Mouse (Mus musculus) 416B (cell line): Measurements from ENCODE around the gene Gda.

ENCODE experiments used
- DNase-seq: peaks from one replicate; pipeline ENCODE4 v3.0.0; 2011; ENCODE audit warnings: low read depth

The Gda gene

DNA sequence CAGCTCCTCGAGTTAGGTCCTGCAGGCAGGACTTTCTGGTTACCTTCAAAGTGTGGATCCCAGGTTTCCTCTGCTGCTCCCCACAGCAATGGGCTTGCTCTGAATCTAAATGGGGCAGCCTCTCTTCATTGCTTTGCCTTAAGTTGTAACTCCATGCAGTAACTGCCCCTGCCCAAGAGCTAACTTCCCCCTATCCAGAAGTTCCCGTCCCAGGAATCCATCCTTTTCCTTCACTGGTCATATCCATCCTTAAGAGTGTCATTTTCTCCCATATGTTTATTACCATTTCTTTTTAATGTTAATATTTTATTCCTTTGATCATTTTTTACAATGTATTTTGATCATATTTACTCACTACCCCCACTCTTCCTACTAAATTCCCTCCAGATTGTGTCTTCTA, at the start of gene Gda:
TSS of gene Gda (minus strand) at position 101 of the 400 bp plus-strand sequence.
- no peak for DNase-seq

DNA sequence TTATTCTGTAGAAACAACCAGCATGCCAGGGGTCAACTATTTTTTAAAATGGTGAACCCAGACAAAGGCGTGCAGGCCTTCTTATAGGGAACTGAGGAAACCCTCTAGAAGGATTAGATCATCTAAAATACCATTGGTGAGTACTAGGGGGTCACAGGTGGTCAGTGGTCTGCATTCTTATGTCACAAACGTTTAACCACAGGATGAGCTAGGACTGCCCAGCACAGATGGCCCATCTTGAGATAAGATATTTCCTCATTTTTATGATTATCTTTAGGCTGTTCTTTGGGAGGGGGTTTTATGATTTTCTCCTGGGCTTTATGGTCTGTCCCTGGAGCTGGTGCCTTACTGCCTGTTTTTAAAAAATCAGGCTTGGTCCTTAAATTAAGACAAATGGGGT, 47.0 kb upstream of the Gda start:
- DNase-seq, result peak; percentile 71

DNA sequence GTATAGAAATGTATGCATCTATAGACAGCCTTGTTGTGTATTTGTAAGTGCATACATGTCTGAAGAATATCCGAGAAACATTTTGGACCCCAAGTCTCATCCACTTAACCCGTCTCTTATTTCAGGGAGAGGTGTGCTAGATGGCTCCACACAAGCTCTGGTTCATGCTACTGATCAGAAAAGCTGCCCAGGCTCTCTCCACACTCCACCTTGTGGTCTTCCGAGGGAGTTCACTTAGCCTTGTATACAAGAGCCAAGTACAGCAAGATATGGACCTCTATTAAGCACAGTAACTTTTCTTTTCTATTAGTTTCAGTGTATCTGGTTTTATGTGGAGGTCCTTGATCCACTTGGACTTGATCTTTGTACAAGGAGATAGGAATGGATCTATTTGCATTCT, 36.9 kb upstream of the Gda start:
- peak; percentile 76 for DNase-seq

DNA sequence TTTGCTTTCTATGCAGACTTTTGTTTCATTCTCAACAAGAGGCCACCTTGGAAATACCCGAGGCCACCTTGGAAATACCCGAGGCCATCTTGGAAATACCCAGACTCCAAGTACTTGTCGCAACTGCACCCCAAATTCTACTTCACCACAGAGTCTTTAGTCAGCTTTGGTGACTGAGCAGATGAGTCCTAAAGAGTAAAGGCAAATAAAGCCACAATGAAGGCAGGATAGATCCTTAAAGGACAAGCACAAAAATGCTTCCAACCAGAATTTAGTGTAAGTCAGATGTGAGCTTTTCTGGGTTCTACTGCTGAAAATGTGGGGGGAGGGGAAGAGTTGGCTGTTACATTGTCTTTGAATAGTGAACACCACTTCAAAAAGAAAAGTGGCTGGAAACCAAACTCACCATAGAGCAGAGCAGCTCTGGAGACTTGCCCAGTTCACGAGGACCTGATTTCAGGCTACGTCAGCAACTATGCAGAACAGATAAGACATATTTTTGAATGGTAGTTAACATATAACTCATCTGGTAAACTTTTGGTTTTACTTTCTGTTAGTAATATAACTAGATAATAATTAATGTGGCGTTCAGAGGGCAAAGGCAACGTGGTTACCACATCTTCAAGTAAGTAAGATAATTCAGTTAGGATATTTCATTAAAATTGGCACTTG, 34.5 kb upstream of the Gda start:
- no peak for DNase-seq

DNA sequence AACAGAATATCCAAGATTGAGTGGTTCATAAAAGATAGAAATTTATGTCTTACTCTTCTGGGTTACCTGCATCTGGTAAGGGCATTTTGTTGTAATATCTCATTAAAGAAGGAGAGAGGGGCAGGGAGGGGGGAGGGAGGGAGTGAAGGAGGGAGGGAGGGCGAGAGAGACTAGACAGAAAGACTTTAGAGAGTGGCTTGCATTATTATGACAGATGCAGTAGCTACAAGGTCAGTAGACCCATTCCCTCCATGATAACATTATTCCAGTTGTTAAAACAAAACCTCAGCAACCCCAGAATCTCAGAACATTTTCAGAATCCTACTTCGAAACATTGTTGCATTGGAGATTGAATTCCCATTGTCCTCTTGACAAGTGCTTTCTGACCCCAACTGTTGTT, 33.9 kb upstream of the Gda start:
- DNase-seq, result no peak

DNA sequence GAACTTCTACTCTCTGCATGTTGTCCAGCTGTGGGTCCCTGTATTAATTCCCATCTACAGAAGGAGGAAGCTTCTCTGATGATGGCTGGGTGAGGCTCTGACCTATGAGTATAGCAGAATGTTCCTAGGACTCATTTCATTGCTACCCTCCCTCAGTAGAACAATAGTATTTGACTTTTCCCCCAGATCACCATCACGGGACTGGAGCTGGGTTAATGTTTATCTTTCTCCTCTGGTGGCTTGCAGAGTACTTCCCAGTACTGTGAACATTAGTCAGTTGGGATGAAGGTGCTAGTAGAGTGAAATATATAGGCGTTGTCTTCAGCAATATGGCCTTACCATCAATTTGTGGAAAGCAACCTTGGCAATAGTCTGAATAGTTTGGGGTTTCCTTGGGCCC, 31.5 kb upstream of the Gda start:
- DNase-seq, result no peak

DNA sequence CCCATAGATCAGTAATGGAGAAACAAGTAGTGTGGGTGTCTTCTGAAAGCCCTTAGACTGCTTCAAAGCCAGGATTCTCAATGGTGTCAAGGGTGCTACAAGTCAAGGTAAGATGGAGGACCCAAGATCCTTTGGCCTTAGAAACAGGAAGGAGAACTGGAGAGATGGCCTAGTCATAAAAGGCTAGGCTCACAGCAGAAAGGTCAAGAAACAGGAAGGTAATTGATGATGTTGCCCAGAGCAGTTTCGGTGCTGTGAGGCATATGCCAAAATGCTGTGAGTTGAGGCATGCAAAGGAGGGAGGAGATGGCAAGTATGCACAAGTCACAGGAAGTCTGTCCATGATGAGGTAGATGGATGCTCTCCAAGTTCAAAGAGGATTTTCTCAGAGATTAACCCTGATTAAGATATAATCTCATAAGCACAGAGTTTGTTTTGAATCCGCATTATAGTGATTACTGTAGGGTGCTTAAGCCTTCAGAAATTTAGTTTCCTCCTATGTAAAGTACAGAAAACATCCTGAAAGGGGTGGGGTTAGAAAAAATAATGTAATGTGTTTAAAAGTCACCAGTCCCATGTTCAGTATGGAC, 26.2 kb upstream of the Gda start:
- DNase-seq, result no peak

DNA sequence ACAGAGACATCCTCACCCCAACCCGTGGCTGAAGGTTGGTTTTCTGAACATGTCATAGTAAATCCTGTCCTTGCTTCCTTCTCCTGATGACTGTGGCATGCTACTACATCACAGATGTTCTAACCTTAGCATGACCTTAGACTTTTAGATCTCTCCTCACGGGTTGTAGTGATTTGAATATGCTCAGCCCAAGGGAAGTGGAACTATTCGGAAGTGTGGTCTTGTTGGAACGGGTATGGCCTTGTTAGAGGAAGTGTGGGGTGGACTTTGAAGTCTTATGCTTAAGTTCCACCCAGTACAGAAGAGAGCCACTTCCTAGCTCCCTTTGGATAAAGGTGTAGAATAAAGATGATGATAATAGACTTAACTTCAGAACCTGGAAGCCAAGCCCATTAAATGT, 22.6 kb upstream of the Gda start:
- DNase-seq, result no peak

DNA sequence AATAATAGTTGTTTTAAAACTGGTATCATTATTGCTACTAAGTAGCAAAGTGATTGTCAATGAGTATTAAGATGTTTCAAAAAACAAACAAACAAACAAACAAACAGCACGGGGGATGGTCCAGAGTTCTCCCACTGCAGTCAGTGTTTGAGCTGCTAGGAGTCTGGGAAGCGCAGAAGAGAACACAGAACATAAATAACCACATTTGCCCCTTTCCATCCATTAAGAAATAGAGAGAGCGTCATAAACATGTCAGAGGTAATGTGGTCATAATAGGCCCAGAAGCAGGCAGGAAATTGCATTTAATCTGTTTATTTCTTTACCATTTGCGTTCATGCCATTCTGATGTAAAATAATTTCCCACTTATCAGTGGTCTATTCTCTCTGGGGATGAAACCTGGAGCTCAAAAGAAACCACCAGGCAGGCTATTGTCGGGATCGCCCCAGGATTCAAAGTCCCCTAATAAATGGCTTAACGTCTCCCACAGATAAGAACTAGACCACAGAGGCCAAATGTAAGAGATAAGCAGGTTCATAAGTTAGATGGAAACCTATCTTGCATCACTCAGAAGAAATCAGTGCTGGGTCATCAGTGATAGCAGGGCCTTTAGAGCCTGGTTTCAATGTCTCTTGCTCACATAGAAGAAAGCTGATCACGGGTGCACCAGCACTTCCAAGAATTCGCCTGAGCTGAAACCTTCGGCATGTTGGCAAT, 20.7 kb upstream of the Gda start:
- peak; percentile 42 for DNase-seq

DNA sequence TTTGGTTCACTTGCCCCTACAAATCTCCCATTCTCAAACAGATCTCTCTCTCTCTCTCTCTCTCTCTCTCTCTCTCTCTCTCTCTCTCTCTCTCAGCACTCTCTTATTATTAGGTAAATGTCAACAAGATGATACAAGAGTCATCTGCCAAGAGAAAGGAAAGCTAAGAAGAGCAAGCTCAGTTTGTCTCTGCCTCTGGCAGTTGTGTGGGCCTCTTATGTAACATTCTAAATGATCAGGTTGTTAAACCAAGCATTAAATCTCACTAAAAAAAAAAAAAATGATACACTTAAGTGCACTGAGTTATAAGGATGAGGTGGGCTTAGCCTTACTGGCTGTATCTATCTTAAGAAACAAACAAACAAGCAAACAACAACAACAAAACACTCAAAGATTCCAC, 18.1 kb upstream of the Gda start:
- DNase-seq, result no peak

DNA sequence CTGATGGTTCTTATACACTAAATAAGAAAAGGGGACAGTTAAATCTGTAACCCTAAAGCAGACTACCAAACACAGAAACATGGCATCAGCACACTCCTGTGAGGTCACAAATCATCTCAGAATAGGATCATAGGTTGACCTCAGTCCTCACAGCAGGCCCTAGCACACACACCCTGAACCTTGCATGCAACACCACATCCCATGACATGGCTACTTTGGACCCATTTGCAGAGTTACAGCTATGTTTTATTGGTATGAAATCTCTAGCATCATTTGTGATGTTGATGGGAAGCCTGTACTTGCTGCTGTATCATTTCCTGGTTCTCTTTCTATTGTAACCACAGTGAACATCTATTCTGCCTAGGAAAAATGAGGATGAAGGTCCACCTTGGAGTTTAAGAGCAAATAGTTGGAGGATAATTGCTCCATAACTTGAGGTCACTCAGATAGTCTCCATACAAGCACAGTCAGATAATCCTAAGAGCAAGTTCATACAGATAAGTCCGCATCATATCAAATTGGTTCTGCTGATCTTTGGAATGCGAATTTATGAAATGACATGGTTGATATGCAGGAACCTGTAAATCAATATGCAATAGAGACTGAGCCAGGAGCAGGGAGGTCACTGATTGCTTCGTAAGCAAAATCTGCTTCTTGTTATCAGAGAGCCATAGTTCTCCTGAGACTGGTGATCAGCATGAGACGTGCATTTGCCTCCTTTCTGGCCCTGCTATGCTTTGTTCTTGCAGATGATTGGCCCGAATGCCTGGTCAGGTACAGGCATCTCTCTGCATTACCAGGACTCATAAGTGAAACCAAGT, 14.1 kb upstream of the Gda start:
- DNase-seq, result no peak

DNA sequence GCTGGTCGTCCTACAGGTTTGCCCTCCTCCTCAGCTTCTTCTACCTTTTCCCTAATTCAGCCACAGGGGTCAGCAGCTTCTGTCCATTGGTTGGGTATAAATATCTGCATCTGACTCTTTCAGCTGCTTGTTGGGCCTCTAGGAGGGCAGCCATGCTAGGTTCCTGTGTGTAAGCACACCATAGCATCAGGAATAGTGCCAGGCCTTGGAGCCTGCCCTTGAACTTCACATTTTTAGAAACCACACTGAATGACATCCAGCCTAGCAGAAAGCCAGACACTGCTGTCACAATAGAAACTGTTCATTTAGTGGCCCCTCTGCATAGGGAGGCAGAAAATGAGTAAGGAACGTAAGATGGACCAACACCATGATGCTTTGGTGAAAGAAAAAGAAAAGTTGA, 8.9 kb upstream of the Gda start:
- peak; percentile 29 for DNase-seq

DNA sequence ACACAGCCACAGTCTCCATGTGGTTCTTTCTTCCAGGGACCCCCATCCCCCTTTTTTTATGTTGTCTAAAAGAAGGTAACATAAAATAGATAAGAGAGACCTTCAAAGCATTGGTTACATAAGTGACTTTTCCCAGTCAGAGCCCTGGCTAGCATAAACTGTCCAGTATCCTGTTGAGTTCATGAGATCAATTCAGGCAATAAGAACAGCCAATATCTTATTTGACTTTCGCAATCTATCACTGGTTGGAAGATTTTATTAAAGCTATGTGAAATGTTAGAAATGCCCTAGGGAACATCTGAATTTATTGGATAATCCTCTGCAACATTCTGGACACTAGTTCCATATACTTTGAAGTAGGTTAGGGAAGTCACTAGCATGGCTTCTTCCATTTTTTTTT, 7.8 kb upstream of the Gda start:
- no peak for DNase-seq

DNA sequence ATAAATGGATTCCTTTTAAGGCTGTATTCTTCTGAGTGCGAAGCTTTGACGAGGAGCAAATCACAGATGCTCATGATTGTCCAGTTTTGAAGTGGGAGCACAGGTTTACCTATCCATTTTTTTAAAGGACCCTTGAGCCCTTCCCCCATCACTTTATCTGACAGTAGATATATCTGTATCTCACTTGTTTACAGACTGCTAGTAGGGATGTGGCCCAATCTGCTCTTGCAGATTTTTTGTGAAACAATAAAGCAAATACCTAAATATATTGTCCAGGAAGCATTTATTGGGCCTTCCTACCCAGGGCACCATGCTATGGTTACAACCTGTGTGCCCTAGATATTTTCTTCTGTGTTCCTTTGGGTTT, 6.8 kb upstream of the Gda start:
- DNase-seq, result no peak

DNA sequence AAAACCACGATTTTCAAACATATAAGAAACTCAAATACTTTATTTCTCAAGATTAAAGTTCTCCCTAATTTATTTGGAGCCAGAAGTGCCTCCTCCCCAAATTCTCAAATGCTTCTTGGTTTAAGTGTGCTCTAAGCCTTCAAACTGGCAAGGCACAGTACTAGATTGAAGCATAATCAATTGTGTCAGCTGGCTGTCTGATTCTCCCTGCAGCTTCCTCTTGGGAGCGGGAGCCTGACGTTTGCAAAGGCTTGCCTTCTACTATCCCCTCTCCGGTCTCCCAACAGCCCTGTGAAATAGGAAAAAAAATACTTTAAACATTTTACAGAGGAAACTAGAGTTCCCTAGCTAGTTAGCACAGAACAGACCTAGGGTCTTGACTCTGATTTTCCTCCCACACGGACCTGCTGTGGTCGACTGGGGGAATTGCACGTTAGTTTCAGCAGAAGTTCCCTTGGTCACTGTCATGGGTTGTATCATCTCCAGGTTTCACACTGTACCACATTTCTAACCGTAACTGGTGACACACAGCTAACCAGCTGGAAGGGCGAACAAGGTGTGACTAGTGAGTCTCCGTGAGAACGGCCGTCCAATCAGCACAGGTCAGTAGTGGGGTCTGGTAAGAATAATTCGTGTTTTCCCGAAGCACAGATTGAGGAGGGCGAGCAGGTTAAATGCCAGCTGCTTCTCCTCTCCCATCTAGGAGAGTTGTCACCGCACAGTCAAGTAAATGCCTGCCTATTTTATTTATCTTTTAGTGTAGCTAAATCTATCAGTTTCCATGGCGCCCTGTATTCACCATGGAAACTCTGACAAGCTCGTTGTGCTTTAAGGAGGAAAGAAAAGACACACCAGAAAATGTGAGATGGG, 6.2 kb upstream of the Gda start:
- DNase-seq, result no peak

DNA sequence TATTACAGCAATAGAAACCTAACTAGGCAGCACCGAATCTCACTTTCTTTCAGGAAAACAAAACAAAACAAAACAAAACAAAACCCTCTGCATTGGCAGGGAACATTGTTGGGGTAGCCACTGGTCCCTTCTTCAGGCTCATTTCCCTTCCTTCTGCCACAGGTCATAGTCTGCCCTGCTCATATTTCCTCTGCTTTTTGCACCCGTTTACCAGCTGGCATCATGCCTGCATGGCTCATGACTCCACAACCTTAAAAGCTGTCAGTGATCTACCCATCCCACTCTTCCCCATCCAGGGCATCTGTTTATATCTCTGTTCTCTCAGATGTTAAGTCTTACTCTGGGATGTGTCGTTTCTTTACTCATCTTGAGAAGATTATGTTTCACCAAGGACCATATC, 5.3 kb upstream of the Gda start:
- DNase-seq, result no peak

DNA sequence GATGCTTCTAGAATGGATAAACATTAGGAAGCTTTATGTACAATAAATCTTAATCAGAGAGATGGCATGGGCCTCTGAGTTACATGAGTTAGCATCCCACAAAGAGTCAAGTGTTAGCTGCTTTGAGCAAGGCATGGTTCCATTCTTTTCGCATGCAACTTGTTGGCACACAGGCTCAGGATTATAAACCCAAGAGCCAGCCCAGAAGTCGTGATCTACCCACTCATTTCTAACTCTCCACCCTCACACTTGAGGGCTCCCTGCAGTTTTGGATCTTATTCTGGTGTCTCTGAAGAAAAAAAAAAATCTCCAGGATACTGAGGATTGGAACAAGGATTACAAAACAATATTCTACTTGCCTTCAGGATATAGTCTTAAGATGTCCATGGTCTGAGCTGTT, 4.5 kb upstream of the Gda start:
- no peak for DNase-seq

DNA sequence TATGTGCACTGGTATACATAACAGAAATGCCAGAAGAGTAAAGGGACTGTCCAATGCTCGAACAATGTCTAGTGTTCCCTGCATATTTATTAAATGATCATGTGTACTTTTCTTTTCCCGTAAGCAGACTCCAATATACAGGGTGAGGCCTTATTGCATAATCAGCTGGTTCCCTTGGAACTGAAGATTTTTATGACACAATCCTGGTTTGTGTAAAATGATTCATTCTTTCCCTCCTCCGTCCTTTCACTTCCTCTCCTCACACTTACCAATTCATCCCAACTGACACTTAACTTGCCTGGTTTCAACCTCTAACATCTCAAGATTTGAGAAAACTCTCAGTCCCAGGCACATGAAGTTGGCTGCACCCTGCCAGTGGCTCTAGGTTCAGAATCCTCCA, 3.5 kb upstream of the Gda start:
- DNase-seq, result peak; percentile 77

DNA sequence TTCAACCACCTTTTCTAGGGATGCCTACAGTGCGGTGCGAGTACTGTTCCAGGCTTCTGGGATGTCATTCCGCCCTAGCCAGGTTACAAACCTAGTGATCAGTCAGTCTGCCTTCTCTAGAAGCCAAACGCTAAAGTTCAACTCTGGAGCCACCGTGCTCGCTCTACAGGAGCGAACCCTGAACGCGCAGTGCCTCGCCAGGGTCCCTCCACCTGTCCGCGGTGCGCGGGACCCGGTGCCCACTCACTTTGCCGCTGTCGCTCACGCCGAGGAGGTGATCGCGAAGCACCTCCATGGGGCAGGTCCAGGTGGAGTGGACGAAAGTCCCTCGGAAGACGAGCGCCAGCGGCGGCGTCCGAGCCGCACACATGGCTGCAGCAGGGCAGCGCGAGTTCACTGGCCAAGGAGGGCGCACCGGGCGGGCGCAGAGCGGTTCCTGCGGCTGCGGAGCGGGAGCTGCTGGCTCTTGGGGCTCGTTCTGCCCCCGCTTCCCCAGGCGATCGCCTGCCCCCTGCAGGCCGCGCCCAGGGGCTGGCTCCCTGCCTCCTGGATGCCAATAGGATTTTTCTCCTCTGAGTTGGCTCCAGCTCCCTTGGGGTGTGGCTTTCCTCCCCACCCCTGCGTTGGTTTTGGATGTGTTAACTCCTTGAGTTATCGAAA, 994 bp downstream of the Gda start:
- DNase-seq, result no peak

DNA sequence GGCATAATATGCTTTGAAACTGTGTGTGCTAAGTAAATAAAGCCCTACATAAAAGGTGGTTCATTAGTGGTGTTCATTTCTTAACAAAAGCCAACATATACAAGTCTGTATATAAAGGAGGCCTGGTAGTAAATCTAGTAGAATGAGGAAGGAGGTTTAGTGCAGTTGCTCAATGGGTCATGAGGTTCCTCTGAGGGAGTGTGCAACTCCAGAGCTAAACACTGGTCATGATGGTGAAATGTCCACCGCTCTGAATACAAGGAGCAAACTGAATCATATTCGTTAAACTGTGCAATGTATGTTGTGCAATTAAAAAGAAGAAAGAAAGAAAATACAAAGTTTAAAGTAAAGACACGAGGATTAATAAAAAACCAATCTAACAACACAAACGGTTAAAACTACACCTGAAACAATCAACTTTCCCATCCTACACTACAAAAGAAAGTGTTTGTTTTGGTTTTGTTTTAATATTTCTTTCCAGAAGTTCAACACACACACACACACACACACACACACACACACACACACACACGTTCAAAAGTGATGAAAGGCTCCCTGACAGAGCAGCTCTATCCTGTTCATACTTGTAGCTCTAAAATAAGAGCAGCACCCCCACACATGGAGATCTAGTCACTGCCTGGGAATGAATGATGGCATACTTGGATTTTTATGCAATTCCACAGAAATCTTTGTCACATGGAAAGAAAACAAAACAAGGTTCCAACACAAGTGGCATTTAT, 11.9 kb downstream of the Gda start:
- DNase-seq, result peak; percentile 90

DNA sequence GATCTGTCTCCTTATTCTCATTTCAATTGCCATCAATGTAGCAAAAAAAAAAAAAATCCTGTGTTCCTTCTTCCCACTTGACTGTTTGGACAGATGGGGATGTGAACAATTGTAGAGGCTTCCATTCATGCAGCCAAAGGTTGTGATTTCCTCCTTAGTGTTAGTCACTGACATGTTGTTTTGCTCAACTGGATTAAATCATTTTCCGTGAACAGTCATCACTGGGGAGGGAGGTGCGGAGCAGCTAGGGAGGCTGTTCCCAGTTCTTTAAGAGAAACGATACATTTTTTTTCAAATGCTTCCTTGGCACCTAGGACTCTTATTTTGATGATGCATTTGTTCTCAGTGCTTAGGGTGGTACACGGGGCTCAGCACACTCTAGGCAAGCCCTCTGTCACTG, 15.8 kb downstream of the Gda start:
- DNase-seq, result peak; percentile 26
